ENCODE assay signal across 11 mouse cellular contexts in genomic region chr15:82139196-82139595, GRCm38 (mm10). TPM values are rescaled to one million over a fixed set of nuclear protein-coding genes. Genes with fewer than 3 reads are reported as not detected.
A peak's percentile ranks its signal among the peaks of the same experiment; 100 is the strongest.
DNase-seq lines count a peak whose midpoint lies in the region; ATAC-seq and TF ChIP-seq lines count a peak whose summit lies in the region.
"Had no signal": no experiment of that assay in that cellular context is flagged by ENCODE, and none has a peak within 500 bp of the region (broad histone marks: within the 10 kb centered on the region; RNA-seq: fewer than 3 reads in every experiment).

No protein-coding gene starts in this region.

- no peak overlapping the region for H3K27ac ChIP-seq in liver, adult 2 months (replicated peaks; ENCODE audit: insufficient read depth, low read depth, low read length)
- no peak overlapping the region for H3K27ac ChIP-seq in liver, embryonic 12.5 days
- no peak overlapping the region for H3K27ac ChIP-seq in ES-E14 (ENCODE audit: insufficient read depth, low read depth, low read length, poor library complexity, severe bottlenecking)
- H3K27ac ChIP-seq in limb, embryonic 10.5 days: no peak overlapping the region
- H3K27ac ChIP-seq in forebrain, embryonic 12.5 days: no peak overlapping the region
- H3K27ac ChIP-seq: forebrain, embryonic 10.5 days; hindbrain, embryonic 12.5 days; limb, embryonic 13.5 days had no signal

- WGBS in liver, adult 2 months: 88% methylated on average over 8 of the region's 8 CpGs
- 87% methylated on average over 8 of the region's 8 CpGs for WGBS in liver, embryonic 12.5 days (ENCODE audit: insufficient replicate concordance)
- 92% methylated on average over 8 of the region's 8 CpGs for WGBS in limb, embryonic 10.5 days
- WGBS in forebrain, embryonic 12.5 days: 92% methylated on average over 8 of the region's 8 CpGs

- peak; percentile 32 for DNase-seq in cerebellum, adult 11-12 months
- no peak for DNase-seq in cerebellum, adult 9-11 months
- DNase-seq in liver, adult 2 months (ENCODE audit: extremely low read depth, low read depth, low spot score): peak; percentile 44
- DNase-seq in ES-E14 (ENCODE audit: low read depth, low spot score): no peak
- no peak for DNase-seq in limb, embryonic 10.5 days (ENCODE audit: low spot score)

- H3K27me3 ChIP-seq in liver, adult 2 months (ENCODE audit: control insufficient read depth, insufficient read depth, low read length): no peaks in the 10 kb centered on the region
- no peaks in the 10 kb centered on the region for H3K27me3 ChIP-seq in liver, embryonic 12.5 days (replicated peaks)
- H3K27me3 ChIP-seq in limb, embryonic 10.5 days (ENCODE audit: low read depth, poor library complexity, severe bottlenecking): no peaks in the 10 kb centered on the region
- H3K27me3 ChIP-seq in forebrain, embryonic 12.5 days: no peaks in the 10 kb centered on the region
- H3K27me3 ChIP-seq: hindbrain, embryonic 12.5 days; limb, embryonic 13.5 days had no signal

- H3K9ac ChIP-seq in liver, adult 2 months (ENCODE audit: low read depth, low read length): no peak overlapping the region
- H3K9ac ChIP-seq in liver, embryonic 12.5 days: no peak overlapping the region
- H3K9ac ChIP-seq in ES-E14 (ENCODE audit: insufficient read depth, low read depth, low read length, poor library complexity, severe bottlenecking): no peak overlapping the region
- H3K9ac ChIP-seq in forebrain, embryonic 12.5 days: no peak overlapping the region
- H3K9ac ChIP-seq: hindbrain, embryonic 12.5 days; limb, embryonic 13.5 days had no signal

- no peaks in the 10 kb centered on the region; the same call in 1 of the 2 replicates for H3K36me3 ChIP-seq in liver, adult 2 months (ENCODE audit: control insufficient read depth, insufficient read depth, low read length)
- H3K36me3 ChIP-seq in liver, embryonic 12.5 days: peaks cover 30% of the 10 kb centered on the region
- H3K36me3 ChIP-seq in ES-E14 (ENCODE audit: control insufficient read depth, insufficient read depth, low read length, poor library complexity, severe bottlenecking): peaks cover 6% of the 10 kb centered on the region; the same call in 1 of the 2 replicates
- H3K36me3 ChIP-seq in limb, embryonic 10.5 days: peaks cover 51% of the 10 kb centered on the region
- peaks cover 9% of the 10 kb centered on the region for H3K36me3 ChIP-seq in forebrain, embryonic 12.5 days (replicated peaks)

- in situ Hi-C loops in ES-E14 (cut with MboI; ENCODE audit: low sequenced_read_pairs in 2 of 2, unreplicated experiment in 2 of 2): no loop called here

- no peak for TF ChIP-seq POLR2A in liver, adult 2 months (IDR thresholded peaks at IDR 0.05; ENCODE audit: extremely low read depth, insufficient read depth, low read length)

- no peaks in the 10 kb centered on the region for H3K79me2 ChIP-seq in liver, adult 2 months (ENCODE audit: control insufficient read depth, insufficient read depth, low read length)

- no peak overlapping the region for H3K4me3 ChIP-seq in liver, adult 2 months (ENCODE audit: insufficient read depth, low read depth, low read length)
- no peak overlapping the region for H3K4me3 ChIP-seq in liver, embryonic 12.5 days
- no peak overlapping the region for H3K4me3 ChIP-seq in ES-E14 (ENCODE audit: insufficient read depth in 1 of 2, low read depth in 1 of 2, low read length in 2 of 2, poor library complexity in 1 of 2, severe bottlenecking in 1 of 2)
- no peak overlapping the region for H3K4me3 ChIP-seq in limb, embryonic 10.5 days
- no peak overlapping the region for H3K4me3 ChIP-seq in forebrain, embryonic 12.5 days (replicated peaks)
- H3K4me3 ChIP-seq: forebrain, embryonic 10.5 days; hindbrain, embryonic 12.5 days; limb, embryonic 13.5 days had no signal

- no peaks in the 10 kb centered on the region for H3K9me3 ChIP-seq in liver, embryonic 12.5 days (replicated peaks)
- no peaks in the 10 kb centered on the region for H3K9me3 ChIP-seq in ES-E14 (ENCODE audit: control insufficient read depth, insufficient read depth, low read depth, low read length)
- H3K9me3 ChIP-seq in limb, embryonic 10.5 days (replicated peaks): no peaks in the 10 kb centered on the region
- H3K9me3 ChIP-seq in forebrain, embryonic 12.5 days: no peaks in the 10 kb centered on the region
- H3K9me3 ChIP-seq: forebrain, embryonic 10.5 days; hindbrain, embryonic 12.5 days; limb, embryonic 13.5 days had no signal

- no peak for ATAC-seq in liver, embryonic 12.5 days
- ATAC-seq in inflammation-experienced regulatory T-cells, adult 6 months: peak; percentile 35
- no peak for ATAC-seq in forebrain, embryonic 12.5 days (ENCODE audit: low FRiP score)

- peaks cover 4% of the 10 kb centered on the region for H3K4me1 ChIP-seq in liver, adult 2 months (ENCODE audit: control insufficient read depth, insufficient read depth, low read length)
- H3K4me1 ChIP-seq in liver, embryonic 12.5 days: peaks cover 23% of the 10 kb centered on the region
- H3K4me1 ChIP-seq in ES-E14 (ENCODE audit: control insufficient read depth in 2 of 2, insufficient read depth in 2 of 2, low read length in 2 of 2, poor library complexity in 1 of 2): peaks cover 0 to 3% of the 10 kb centered on the region in 2 experiments; a peak in 1 of 4 replicates
- H3K4me1 ChIP-seq in limb, embryonic 10.5 days: no peaks in the 10 kb centered on the region
- H3K4me1 ChIP-seq in forebrain, embryonic 12.5 days: peaks cover 5% of the 10 kb centered on the region
- H3K4me1 ChIP-seq: hindbrain, embryonic 12.5 days; limb, embryonic 13.5 days had no signal

- no peak for TF ChIP-seq CTCF in liver, adult 2 months (IDR thresholded peaks at IDR 0.05; ENCODE audit: low read depth, low read length)

- H3K4me2 ChIP-seq in liver, embryonic 12.5 days: no peak overlapping the region
- H3K4me2 ChIP-seq in forebrain, embryonic 12.5 days: no peak overlapping the region
- H3K4me2 ChIP-seq: hindbrain, embryonic 12.5 days; limb, embryonic 13.5 days had no signal

TF ChIP-seq in ES-E14, 5 proteins besides CTCF, POLR2A, EP300 and RAD21:
- TF ChIP-seq MAFK (IDR thresholded peaks at IDR 0.05; ENCODE audit: insufficient read depth, low read depth, low read length): no peak
- TF ChIP-seq ZNF384 (IDR thresholded peaks at IDR 0.05; ENCODE audit: low read depth, low read length): peak; percentile 59; the same call in 1 of the 2 replicates

RNA-seq across cellular contexts. Expression of gene Srebf2, which starts 7.8 kb away (rescaled TPM):
- total RNA-seq in liver, adult 2 months (2014; rRNA removed): 16.5 and 25.0 TPM in 2 replicates
- 66.3 and 71.2 TPM in 2 replicates for polyA plus RNA-seq in liver, adult 2 months (2012; rRNA removed)
- 96.9 and 99.4 TPM in 2 replicates for polyA plus RNA-seq in liver, embryonic 12.5 days (2016; fragmentation: Nextera tagmentation; extraction: Ambion mirVana)
- 173 and 211 TPM in 2 replicates for total RNA-seq in ES-E14 (2012; rRNA removed)
- 10 to 100 TPM; 28.4 to 42.6 (median 35.6) TPM for polyA plus RNA-seq in inflammation-experienced regulatory T-cells, adult 6 months (2017; shearing (Covaris generic))
- 182 and 190 TPM in 2 replicates for polyA plus RNA-seq in limb, embryonic 10.5 days (2016; fragmentation: Nextera tagmentation; extraction: Ambion mirVana)
- 244 and 265 TPM in 2 replicates for polyA plus RNA-seq in forebrain, embryonic 12.5 days (2016; fragmentation: Nextera tagmentation; extraction: Ambion mirVana)

RNA-seq across cellular contexts. Expression of gene Ccdc134, which starts 11.5 kb away (rescaled TPM):
- total RNA-seq in liver, adult 2 months (2014; rRNA removed): 1.3 and 1.8 TPM in 2 replicates
- 5.2 and 8.2 TPM in 2 replicates for polyA plus RNA-seq in liver, adult 2 months (2012; rRNA removed)
- polyA plus RNA-seq in liver, embryonic 12.5 days (2016; fragmentation: Nextera tagmentation; extraction: Ambion mirVana): 12.2 TPM in 2 replicates
- 28.8 and 31.7 TPM in 2 replicates for total RNA-seq in ES-E14 (2012; rRNA removed)
- polyA plus RNA-seq in inflammation-experienced regulatory T-cells, adult 6 months (2017; shearing (Covaris generic)): 10 to 100 TPM; 19.9 to 26.0 (median 20.8) TPM
- polyA plus RNA-seq in limb, embryonic 10.5 days (2016; fragmentation: Nextera tagmentation; extraction: Ambion mirVana): 22.8 and 23.6 TPM in 2 replicates
- 17.5 and 19.0 TPM in 2 replicates for polyA plus RNA-seq in forebrain, embryonic 12.5 days (2016; fragmentation: Nextera tagmentation; extraction: Ambion mirVana)

Comparison
In these comparisons a context has a peak if more than half of its experiments do, and no peak if none do; other contexts are left out.
1. DNase-seq: peak in cerebellum, adult 11-12 months (single experiment) and liver, adult 2 months (single experiment); none in cerebellum, adult 9-11 months (single experiment), ES-E14 (single experiment) and limb, embryonic 10.5 days (single experiment).